Mouse (Mus musculus): Measurements from ENCODE around the gene Mis12.

DNA sequence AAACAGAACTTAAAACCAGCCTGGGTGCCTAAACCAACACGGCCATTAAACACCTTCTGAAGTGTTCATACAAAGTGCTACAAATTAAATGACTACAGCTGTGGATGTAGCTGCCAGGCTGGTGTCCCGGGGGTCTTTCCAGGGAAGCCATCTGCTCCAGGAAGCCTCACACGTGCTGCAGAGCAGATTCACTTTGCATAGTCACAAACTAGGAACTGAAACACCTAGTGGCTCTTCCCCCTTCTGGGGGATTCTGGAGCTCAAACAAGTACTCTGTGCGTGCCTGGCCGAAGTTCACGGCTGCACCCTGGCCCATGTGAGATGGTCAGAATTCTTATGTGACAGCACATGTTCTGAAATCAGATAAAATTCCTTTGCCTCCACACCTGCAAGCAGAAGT is 39.2 kb upstream of the Mis12 start:
- no peak for TF ChIP-seq CTCF (IDR thresholded peaks at IDR 0.05; ENCODE audit: low read depth)
- no peak for TF ChIP-seq EP300 (IDR thresholded peaks at IDR 0.05; ENCODE audit: low read depth)
